Comparison of ENCODE assay signal across 18 mouse cellular contexts in the genomic region with DNA sequence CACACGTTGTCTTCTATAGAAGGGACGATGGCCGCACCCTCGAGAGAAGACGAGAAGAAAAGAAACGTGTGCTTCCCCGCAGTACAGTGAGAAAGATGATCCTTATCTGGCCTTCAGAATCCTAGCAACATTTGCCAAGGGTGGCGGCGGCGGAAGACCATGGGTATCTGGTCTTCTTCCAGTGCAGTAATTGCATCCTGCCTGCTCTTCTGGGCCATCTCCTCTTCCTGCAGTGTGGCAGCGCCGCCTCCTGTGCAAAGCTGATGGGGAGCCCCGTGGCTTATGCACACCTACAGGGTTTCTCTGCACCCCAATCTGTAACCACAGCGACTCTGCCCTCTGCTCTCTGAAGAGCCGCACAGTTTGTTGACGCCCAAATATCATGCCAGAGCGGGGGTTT.
A peak's percentile ranks its signal among the peaks of the same experiment; 100 is the strongest.
DNase-seq lines count a peak whose midpoint lies in the region; ATAC-seq and TF ChIP-seq lines count a peak whose summit lies in the region.
"Had no signal": no experiment of that assay in that cellular context is flagged by ENCODE, and none has a peak within 500 bp of the region (broad histone marks: within the 10 kb centered on the region; RNA-seq: fewer than 3 reads in every experiment).

No protein-coding gene starts in this region.

- CTCF ChIA-PET in Patski (lab: Charles Lee), result no interaction called here

- no peak overlapping the region for H3K4me3 ChIP-seq in limb, embryonic 10.5 days
- H3K4me3 ChIP-seq: embryonic facial prominence, embryonic 12.5 days; forebrain, embryonic 15.5 days; intestine, embryonic 15.5 days; midbrain, embryonic 10.5 days; neural tube, embryonic 15.5 days; stomach, embryonic 15.5 days had no signal

- in situ Hi-C loops in Patski (cut with MboI; ENCODE audit: low pct_unique_long_range_greater_than_20kb), result loop anchor here (5.0 kb wide), 1 partner anchor 171 kb away; no protein-coding TSS in a partner anchor

- peak; percentile 2 for DNase-seq in adrenal gland, postnatal 25 days
- no peak for DNase-seq in adrenal gland, postnatal 14 days
- no peak for DNase-seq in Patski (ENCODE audit: low read depth, low spot score)
- DNase-seq in cerebellum, adult 9-10 months, result peak; percentile 95
- DNase-seq in thymus, postnatal 14 days, result peak; percentile 14
- DNase-seq in spleen, adult 12 weeks (ENCODE audit: low spot score), result no peak
- no peak for DNase-seq in limb, embryonic 10.5 days (ENCODE audit: low spot score)
- DNase-seq: kidney, postnatal 4 days; lung, adult 2 months; lung, postnatal 4 days had no signal

- H3K27ac ChIP-seq in limb, embryonic 10.5 days, result no peak overlapping the region
- H3K27ac ChIP-seq: embryonic facial prominence, embryonic 12.5 days; forebrain, embryonic 15.5 days; hindbrain, embryonic 14.5 days; intestine, embryonic 15.5 days; midbrain, embryonic 10.5 days; neural tube, embryonic 15.5 days; stomach, embryonic 15.5 days had no signal

- peak; percentile 51 for ATAC-seq in Patski
- ATAC-seq in monocyte, adult 5-6 weeks (replicated peaks; ENCODE audit: insufficient number of reproducible peaks, low FRiP score, low TSS enrichment, poor library complexity, severe bottlenecking), result no peak
- ATAC-seq: forebrain, embryonic 15.5 days; intestine, embryonic 15.5 days had no signal

- H3K9me3 ChIP-seq in limb, embryonic 10.5 days (replicated peaks), result no peaks in the 10 kb centered on the region
- H3K9me3 ChIP-seq: embryonic facial prominence, embryonic 12.5 days; forebrain, embryonic 15.5 days; intestine, embryonic 15.5 days; midbrain, embryonic 10.5 days; neural tube, embryonic 15.5 days; stomach, embryonic 15.5 days had no signal

- H3K27me3 ChIP-seq in Patski, result no peaks in the 10 kb centered on the region
- no peaks in the 10 kb centered on the region for H3K27me3 ChIP-seq in limb, embryonic 10.5 days (ENCODE audit: low read depth, poor library complexity, severe bottlenecking)
- H3K27me3 ChIP-seq: embryonic facial prominence, embryonic 12.5 days; forebrain, embryonic 15.5 days; intestine, embryonic 15.5 days; neural tube, embryonic 15.5 days; stomach, embryonic 15.5 days had no signal

- POLR2A ChIA-PET in Patski (lab: Charles Lee), result no interaction called here

- WGBS in limb, embryonic 10.5 days, result 84% methylated on average over 17 of the region's 17 CpGs

- H3K4me1 ChIP-seq in limb, embryonic 10.5 days, result no peaks in the 10 kb centered on the region
- H3K4me1 ChIP-seq: embryonic facial prominence, embryonic 12.5 days; intestine, embryonic 15.5 days; midbrain, embryonic 10.5 days; stomach, embryonic 15.5 days had no signal

- peak; percentile 55 for TF ChIP-seq CTCF in Patski (IDR thresholded peaks at IDR 0.05)

- no peaks in the 10 kb centered on the region for H3K36me3 ChIP-seq in limb, embryonic 10.5 days
- H3K36me3 ChIP-seq: embryonic facial prominence, embryonic 12.5 days; intestine, embryonic 15.5 days; neural tube, embryonic 15.5 days; stomach, embryonic 15.5 days had no signal

Comparison
In these comparisons a context has a peak if more than half of its experiments do, and no peak if none do; other contexts are left out.
1. DNase-seq: peak in adrenal gland, postnatal 25 days (single experiment), cerebellum, adult 9-10 months (single experiment) and thymus, postnatal 14 days (single experiment); none in adrenal gland, postnatal 14 days (single experiment), Patski (single experiment), spleen, adult 12 weeks (single experiment) and limb, embryonic 10.5 days (single experiment).